Comparison of ENCODE assay signal across 29 mouse cellular contexts in the genomic region with DNA sequence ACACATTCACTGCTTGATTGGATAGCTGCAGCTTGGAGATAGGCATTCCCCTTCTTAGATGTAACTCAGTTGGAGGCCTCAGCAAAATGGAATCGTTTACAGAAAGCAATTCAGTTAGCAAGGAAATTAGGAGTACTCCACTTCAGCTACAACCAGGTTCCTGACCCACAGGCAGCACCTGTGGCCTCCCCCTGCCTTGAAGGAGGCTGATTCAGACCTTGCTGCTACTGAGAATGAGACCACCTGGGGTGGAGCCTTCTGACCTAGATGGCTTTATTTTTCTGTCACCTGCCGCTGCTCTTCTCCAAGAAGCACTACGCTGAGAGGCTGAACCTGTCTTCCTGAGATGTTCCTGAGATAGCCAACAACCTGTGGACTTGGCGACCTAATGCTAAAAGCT. TPM values are rescaled to one million over a fixed set of nuclear protein-coding genes. Genes with fewer than 3 reads are reported as not detected.
A peak's percentile ranks its signal among the peaks of the same experiment; 100 is the strongest.
DNase-seq lines count a peak whose midpoint lies in the region; ATAC-seq and TF ChIP-seq lines count a peak whose summit lies in the region.
"Had no signal": no experiment of that assay in that cellular context is flagged by ENCODE, and none has a peak within 500 bp of the region (broad histone marks: within the 10 kb centered on the region; RNA-seq: fewer than 3 reads in every experiment).

No protein-coding gene starts in this region.

- no peak overlapping the region for H3K9ac ChIP-seq in heart, embryonic 16.5 days (ENCODE audit: low read length)
- no peak overlapping the region for H3K9ac ChIP-seq in heart, embryonic 12.5 days
- no peak overlapping the region for H3K9ac ChIP-seq in MEL (ENCODE audit: control insufficient read depth, low read depth, low read length, poor library complexity, severe bottlenecking)
- H3K9ac ChIP-seq: embryonic facial prominence, embryonic 15.5 days; forebrain, embryonic 15.5 days; hindbrain, embryonic 12.5 days; midbrain, embryonic 12.5 days; neural tube, embryonic 13.5 days; stomach, embryonic 15.5 days had no signal

- H3K79me2 ChIP-seq in MEL (ENCODE audit: control insufficient read depth, insufficient read depth, low read length, poor library complexity) = no peaks in the 10 kb centered on the region

- H3K4me2 ChIP-seq in heart, embryonic 16.5 days (ENCODE audit: low read depth, low read length) = no peak overlapping the region
- no peak overlapping the region for H3K4me2 ChIP-seq in heart, embryonic 12.5 days
- H3K4me2 ChIP-seq: embryonic facial prominence, embryonic 15.5 days; forebrain, embryonic 15.5 days; hindbrain, embryonic 12.5 days; midbrain, embryonic 12.5 days; neural tube, embryonic 13.5 days; stomach, embryonic 15.5 days had no signal

- no peak for TF ChIP-seq POLR2A in MEL (IDR thresholded peaks at IDR 0.05; ENCODE audit: control insufficient read depth in 1 of 2, insufficient read depth in 1 of 2, low read depth in 1 of 2, low read length in 2 of 2, poor library complexity in 1 of 2)

- H3K27me3 ChIP-seq in heart, embryonic 16.5 days (ENCODE audit: control insufficient read depth, insufficient read depth, low read length) = no peaks in the 10 kb centered on the region
- H3K27me3 ChIP-seq in heart, embryonic 12.5 days (replicated peaks) = no peaks in the 10 kb centered on the region
- H3K27me3 ChIP-seq in MEL (ENCODE audit: control insufficient read depth in 1 of 2, insufficient read depth in 2 of 2, low read length in 2 of 2) = no peaks in the 10 kb centered on the region
- H3K27me3 ChIP-seq: embryonic facial prominence, embryonic 15.5 days; forebrain, embryonic 15.5 days; hindbrain, embryonic 12.5 days; midbrain, embryonic 12.5 days; neural tube, embryonic 13.5 days; stomach, embryonic 15.5 days had no signal

- H3K9me3 ChIP-seq in heart, embryonic 16.5 days (replicated peaks; ENCODE audit: control insufficient read depth, low read length) = no peaks in the 10 kb centered on the region
- H3K9me3 ChIP-seq in heart, embryonic 12.5 days (replicated peaks) = peaks cover 3% of the 10 kb centered on the region; the same call in 1 of the 2 replicates
- no peaks in the 10 kb centered on the region for H3K9me3 ChIP-seq in MEL (replicated peaks; ENCODE audit: insufficient read depth, low read length)
- H3K9me3 ChIP-seq: embryonic facial prominence, embryonic 15.5 days; forebrain, embryonic 15.5 days; hindbrain, embryonic 12.5 days; midbrain, embryonic 12.5 days; neural tube, embryonic 13.5 days; stomach, embryonic 15.5 days had no signal

- peak; percentile 49; the same call in 1 of the 2 replicates for ATAC-seq in heart, embryonic 16.5 days (replicated peaks; ENCODE audit: extremely low read depth, insufficient read depth, low FRiP score)
- ATAC-seq in heart, embryonic 12.5 days (ENCODE audit: insufficient number of reproducible peaks, low FRiP score) = no peak
- ATAC-seq: forebrain, embryonic 15.5 days had no signal

- 55% methylated on average over 4 of the region's 4 CpGs for WGBS in heart, embryonic 16.5 days
- WGBS in heart, embryonic 12.5 days = 59% methylated on average over 4 of the region's 4 CpGs

- TF ChIP-seq EP300 in MEL (IDR thresholded peaks at IDR 0.05; ENCODE audit: low read depth in 1 of 2, low read length in 2 of 2) = no peak

- no peak for TF ChIP-seq CTCF in MEL (IDR thresholded peaks at IDR 0.05 in 2 of 3, conservative IDR thresholded peaks at IDR 0.05 in 1 of 3; ENCODE audit: control insufficient read depth in 1 of 3, insufficient read depth in 1 of 3, low read depth in 2 of 3, low read length in 3 of 3, poor library complexity in 1 of 3, severe bottlenecking in 1 of 3)

- H3K36me3 ChIP-seq in heart, embryonic 16.5 days (ENCODE audit: control insufficient read depth, insufficient read depth) = no peaks in the 10 kb centered on the region
- no peaks in the 10 kb centered on the region for H3K36me3 ChIP-seq in heart, embryonic 12.5 days
- peaks cover 0 to 17% of the 10 kb centered on the region in 2 experiments; a peak in 2 of 4 replicates for H3K36me3 ChIP-seq in MEL (ENCODE audit: control insufficient read depth in 1 of 2, insufficient read depth in 2 of 2, low read length in 2 of 2)
- H3K36me3 ChIP-seq: embryonic facial prominence, embryonic 15.5 days; forebrain, embryonic 15.5 days; hindbrain, embryonic 12.5 days; midbrain, embryonic 12.5 days; neural tube, embryonic 13.5 days; stomach, embryonic 15.5 days had no signal

- no peak for DNase-seq in MEL (ENCODE audit: low read depth, low spot score)
- peak; percentile 24 for DNase-seq in naive thymus-derived CD4-positive, alpha-beta T cell, adult 2 months (ENCODE audit: low read depth)
- peak; percentile 81 for DNase-seq in thymus, postnatal 25 days
- DNase-seq in neural tube, embryonic 10.5 days (ENCODE audit: extremely low spot score, low spot score) = no peak
- DNase-seq in adrenal gland, postnatal 36 days = no peak
- DNase-seq: adrenal gland, postnatal 14 days; B cell, adult 2 months; cerebellum, adult 8-10 months; cerebellum, postnatal 36 days; embryo, embryonic 11 days; gastrocnemius, postnatal 14 days; heart, adult 2 months; heart, postnatal 10 days; kidney, adult 11 months; layer of hippocampus, adult 9-11 months; left cerebral cortex, postnatal 4 days; liver; right cerebral cortex, postnatal 4 days had no signal

- no peaks in the 10 kb centered on the region for H3K4me1 ChIP-seq in heart, embryonic 16.5 days (ENCODE audit: control insufficient read depth, insufficient read depth, low read length)
- 0 out of 2 replicates have a peak, but pooled peaks cover 5% of the 10 kb centered on the region for H3K4me1 ChIP-seq in heart, embryonic 12.5 days (replicated peaks)
- H3K4me1 ChIP-seq in MEL (ENCODE audit: control insufficient read depth in 1 of 2, insufficient read depth in 2 of 2, low read length in 2 of 2) = peaks cover 13% of the 10 kb centered on the region in 2 experiments
- H3K4me1 ChIP-seq: embryonic facial prominence, embryonic 15.5 days; forebrain, embryonic 15.5 days; hindbrain, embryonic 12.5 days; midbrain, embryonic 12.5 days; neural tube, embryonic 13.5 days; stomach, embryonic 15.5 days had no signal

- H3K27ac ChIP-seq in heart, embryonic 16.5 days (ENCODE audit: low read length) = peak overlapping the region; percentile 53
- H3K27ac ChIP-seq in heart, embryonic 12.5 days (ENCODE audit: poor library complexity, severe bottlenecking) = no peak overlapping the region
- H3K27ac ChIP-seq in MEL (ENCODE audit: control insufficient read depth, low read depth, low read length) = peak overlapping the region; percentile 37; the same call in 1 of the 2 replicates
- H3K27ac ChIP-seq: embryonic facial prominence, embryonic 15.5 days; forebrain, embryonic 15.5 days; heart, adult 2 months; hindbrain, embryonic 12.5 days; kidney, postnatal 0 days; macrophage; midbrain, embryonic 12.5 days; neural tube, embryonic 13.5 days; stomach, embryonic 15.5 days had no signal

- no peak for TF ChIP-seq RAD21 in MEL (IDR thresholded peaks at IDR 0.05; ENCODE audit: low read depth, low read length)

- H3K4me3 ChIP-seq in heart, embryonic 16.5 days (ENCODE audit: low read length) = no peak overlapping the region
- H3K4me3 ChIP-seq in heart, embryonic 12.5 days = no peak overlapping the region
- no peak overlapping the region for H3K4me3 ChIP-seq in MEL (ENCODE audit: control insufficient read depth in 1 of 2, insufficient read depth in 1 of 2, low read depth in 2 of 2, low read length in 2 of 2)
- H3K4me3 ChIP-seq: embryonic facial prominence, embryonic 15.5 days; forebrain, embryonic 15.5 days; heart, adult 2 months; hindbrain, embryonic 12.5 days; midbrain, embryonic 12.5 days; neural tube, embryonic 13.5 days; stomach, embryonic 15.5 days had no signal

TF ChIP-seq in MEL, 35 proteins besides CTCF, POLR2A, EP300 and RAD21:
- TF ChIP-seq ETS1 (IDR thresholded peaks at IDR 0.05; ENCODE audit: low read depth, low read length) (no peak), USF1 (IDR thresholded peaks at IDR 0.05; ENCODE audit: low read depth, low read length) (no peak), SMC3 (IDR thresholded peaks at IDR 0.05; ENCODE audit: low read depth, low read length) (no peak), UBTF (IDR thresholded peaks at IDR 0.05; ENCODE audit: borderline replicate concordance, insufficient read depth, low read depth, low read length) (no peak), CHD1 (IDR thresholded peaks at IDR 0.05; ENCODE audit: low read depth, low read length) (no peak), CHD2 (IDR thresholded peaks at IDR 0.05; ENCODE audit: low read length) (no peak), USF2 (IDR thresholded peaks at IDR 0.05; ENCODE audit: borderline replicate concordance in 1 of 2, insufficient read depth in 1 of 2, low read depth in 1 of 2, low read length in 2 of 2) (no peak), TBP (IDR thresholded peaks at IDR 0.05; ENCODE audit: low read depth, low read length) (no peak)

RNA-seq across cellular contexts. Expression of a gene that starts 12.4 kb away (rescaled TPM):
- 0.12 and 0.32 TPM in 2 replicates for polyA plus RNA-seq in heart, embryonic 16.5 days (2015; fragmentation: Nextera tagmentation; extraction: Ambion mirVana)
- polyA plus RNA-seq in heart, embryonic 12.5 days (2016; fragmentation: Nextera tagmentation; extraction: Ambion mirVana) = 0.13 and 0.48 TPM in 2 replicates
- total RNA-seq in MEL (2012; rRNA removed) = 0.07 and 0.08 TPM in 2 replicates
- under 1 TPM in 1 of 2 experiments, not detected in 1; 0.29 TPM for polyA plus RNA-seq in MEL (2012; ENCODE audit: insufficient read depth in 1 of 2, insufficient read length in 2 of 2, low read depth in 1 of 2, low replicate concordance in 2 of 2, missing spikeins in 1 of 2)
- 1 to 10 TPM; 1.1 to 3.9 TPM for total RNA-seq in adrenal gland, postnatal 36 days (2021)
- total RNA-seq: gastrocnemius, postnatal 14 days; heart, adult 2 months had no signal
- polyA plus RNA-seq: embryonic facial prominence, embryonic 15.5 days; heart, adult 2 months; large intestine, adult 2 months; midbrain, embryonic 12.5 days had no signal

RNA-seq across cellular contexts. Expression of a gene that starts 42.7 kb away (rescaled TPM):
- polyA plus RNA-seq in heart, embryonic 16.5 days (2015; fragmentation: Nextera tagmentation; extraction: Ambion mirVana) = 469 and 612 TPM in 2 replicates
- polyA plus RNA-seq in heart, embryonic 12.5 days (2016; fragmentation: Nextera tagmentation; extraction: Ambion mirVana) = 541 and 552 TPM in 2 replicates
- 459 and 615 TPM in 2 replicates for total RNA-seq in MEL (2012; rRNA removed)
- polyA plus RNA-seq in MEL (2012; ENCODE audit: insufficient read depth in 1 of 2, insufficient read length in 2 of 2, low read depth in 1 of 2, low replicate concordance in 2 of 2, missing spikeins in 1 of 2) = 1,000 to 10,000 TPM in 1 of 2 experiments, not detected in 1; 2,505 TPM
- 100 to 1,000 TPM; 616 to 634 TPM for total RNA-seq in adrenal gland, postnatal 36 days (2021)

Comparison
In these comparisons a context has a peak if more than half of its experiments do, and no peak if none do; other contexts are left out.
1. DNase-seq: peak in naive thymus-derived CD4-positive, alpha-beta T cell, adult 2 months (single experiment) and thymus, postnatal 25 days (single experiment); none in MEL (single experiment), neural tube, embryonic 10.5 days (single experiment) and adrenal gland, postnatal 36 days (0 of 2).